Mouse (Mus musculus): ENCODE measurements around the gene Lcn3. TPM values are rescaled to one million over a fixed set of nuclear protein-coding genes. Genes with fewer than 3 reads are reported as not detected.

The Lcn3 gene
- polyA plus RNA-seq, 1 experiment from 2014 or later: not detected

Other genes starting within 250 kb of the Lcn3 start
- 21.0 and 22.9 TPM in 2 replicates for gene Traf2, start 218.6 kb upstream of the Lcn3 start, polyA plus RNA-seq (2015; fragmentation: Nextera tagmentation; extraction: Ambion mirVana)
- gene Edf1, start 207.7 kb upstream of the Lcn3 start, polyA plus RNA-seq (2015; fragmentation: Nextera tagmentation; extraction: Ambion mirVana): 277 and 302 TPM in 2 replicates
- gene Mamdc4, start 190.7 kb upstream of the Lcn3 start, polyA plus RNA-seq (2015; fragmentation: Nextera tagmentation; extraction: Ambion mirVana): 4.6 and 7.3 TPM in 2 replicates
- 177 and 199 TPM in 2 replicates for gene Phpt1, start 190.3 kb upstream of the Lcn3 start, polyA plus RNA-seq (2015; fragmentation: Nextera tagmentation; extraction: Ambion mirVana)
- gene Ajm1, start 183.8 kb upstream of the Lcn3 start, polyA plus RNA-seq (2015; fragmentation: Nextera tagmentation; extraction: Ambion mirVana): 0.14 and 0.27 TPM in 2 replicates
- gene Rabl6, start 157.0 kb upstream of the Lcn3 start, polyA plus RNA-seq (2015; fragmentation: Nextera tagmentation; extraction: Ambion mirVana): 42.9 and 47.6 TPM in 2 replicates
- 0.11 and 0.13 TPM in 2 replicates for gene Ccdc183, start 147.9 kb upstream of the Lcn3 start, polyA plus RNA-seq (2015; fragmentation: Nextera tagmentation; extraction: Ambion mirVana)
- 20.3 and 20.4 TPM in 2 replicates for gene Tmem141, start 143.6 kb upstream of the Lcn3 start, polyA plus RNA-seq (2015; fragmentation: Nextera tagmentation; extraction: Ambion mirVana)
- 2.3 and 2.6 TPM in 2 replicates for gene Fcna, start 137.5 kb upstream of the Lcn3 start, polyA plus RNA-seq (2015; fragmentation: Nextera tagmentation; extraction: Ambion mirVana)
- gene Lcn8, start 112.4 kb upstream of the Lcn3 start, polyA plus RNA-seq (2015; fragmentation: Nextera tagmentation; extraction: Ambion mirVana): not detected in 2 replicates
- gene Lcn5, start 107.6 kb upstream of the Lcn3 start, polyA plus RNA-seq (2015; fragmentation: Nextera tagmentation; extraction: Ambion mirVana): not detected in 2 replicates
- gene Lcn6, start 88.8 kb upstream of the Lcn3 start, polyA plus RNA-seq (2015; fragmentation: Nextera tagmentation; extraction: Ambion mirVana): not detected in 2 replicates
- gene Lcn10, start 82.8 kb upstream of the Lcn3 start, polyA plus RNA-seq (2015; fragmentation: Nextera tagmentation; extraction: Ambion mirVana): not detected in 2 replicates
- gene Obp2a, start 65.5 kb upstream of the Lcn3 start, polyA plus RNA-seq (2015; fragmentation: Nextera tagmentation; extraction: Ambion mirVana): not detected in 2 replicates
- 47.0 and 47.6 TPM in 2 replicates for gene Bmyc, start 58.8 kb upstream of the Lcn3 start, polyA plus RNA-seq (2015; fragmentation: Nextera tagmentation; extraction: Ambion mirVana)
- gene Obp2b, start 28.6 kb upstream of the Lcn3 start, polyA plus RNA-seq (2015; fragmentation: Nextera tagmentation; extraction: Ambion mirVana): not detected in 2 replicates
- gene Lcn11, start 11.4 kb downstream of the Lcn3 start, polyA plus RNA-seq (2015; fragmentation: Nextera tagmentation; extraction: Ambion mirVana): not detected in 2 replicates
- gene Gm13539, start 16.7 kb downstream of the Lcn3 start, polyA plus RNA-seq (2015; fragmentation: Nextera tagmentation; extraction: Ambion mirVana): not detected in 2 replicates
- gene Glt6d1, start 50.3 kb downstream of the Lcn3 start, polyA plus RNA-seq (2015; fragmentation: Nextera tagmentation; extraction: Ambion mirVana): not detected in 2 replicates
- gene Lcn9, start 57.6 kb downstream of the Lcn3 start, polyA plus RNA-seq (2015; fragmentation: Nextera tagmentation; extraction: Ambion mirVana): not detected in 2 replicates
- not detected in 2 replicates for gene Sohlh1, start 81.7 kb downstream of the Lcn3 start, polyA plus RNA-seq (2015; fragmentation: Nextera tagmentation; extraction: Ambion mirVana)
- gene Kcnt1, start 98.2 kb downstream of the Lcn3 start, polyA plus RNA-seq (2015; fragmentation: Nextera tagmentation; extraction: Ambion mirVana): 0.07 and 0.11 TPM in 2 replicates
- 6.6 and 11.6 TPM in 2 replicates for gene Camsap1, start 217.7 kb downstream of the Lcn3 start, polyA plus RNA-seq (2015; fragmentation: Nextera tagmentation; extraction: Ambion mirVana)

All from heart, embryonic 13.5 days (tissue).